Mouse (Mus musculus): Measurements from ENCODE around the gene Zdhhc5.

DNA sequence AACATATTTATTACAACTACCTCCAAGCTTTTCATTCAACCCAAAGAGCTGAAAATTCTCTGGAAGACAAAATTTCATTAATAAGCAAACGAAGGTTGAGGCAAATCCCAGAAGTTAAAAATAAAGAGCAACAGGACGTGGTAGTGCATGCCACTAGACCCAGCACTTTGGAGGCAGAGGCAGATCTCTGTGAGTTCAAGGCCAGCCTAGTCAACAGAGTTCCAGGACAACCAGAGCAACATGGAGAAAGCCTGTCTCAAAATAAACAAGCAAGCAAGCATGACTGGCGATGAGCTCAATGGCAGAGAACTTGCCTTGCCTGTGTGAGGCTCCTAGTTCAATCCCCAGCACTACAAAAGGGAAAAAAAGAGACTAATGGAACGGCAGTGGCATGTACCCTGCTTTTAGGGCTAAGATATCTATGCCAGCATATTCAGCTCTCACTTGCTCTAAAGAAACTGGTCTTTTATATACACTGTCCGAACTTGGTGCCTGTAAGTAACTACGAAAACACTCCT is 67.9 kb downstream of the Zdhhc5 start:
- TF ChIP-seq CTCF (IDR thresholded peaks at IDR 0.05; ENCODE audit: borderline replicate concordance, insufficient read depth, low read length) (no peak), POLR2A (IDR thresholded peaks at IDR 0.05; ENCODE audit: low read depth, low read length) (no peak)
